Mouse (Mus musculus): ENCODE results near the gene Stab2.

Stab2 gene

DNA sequence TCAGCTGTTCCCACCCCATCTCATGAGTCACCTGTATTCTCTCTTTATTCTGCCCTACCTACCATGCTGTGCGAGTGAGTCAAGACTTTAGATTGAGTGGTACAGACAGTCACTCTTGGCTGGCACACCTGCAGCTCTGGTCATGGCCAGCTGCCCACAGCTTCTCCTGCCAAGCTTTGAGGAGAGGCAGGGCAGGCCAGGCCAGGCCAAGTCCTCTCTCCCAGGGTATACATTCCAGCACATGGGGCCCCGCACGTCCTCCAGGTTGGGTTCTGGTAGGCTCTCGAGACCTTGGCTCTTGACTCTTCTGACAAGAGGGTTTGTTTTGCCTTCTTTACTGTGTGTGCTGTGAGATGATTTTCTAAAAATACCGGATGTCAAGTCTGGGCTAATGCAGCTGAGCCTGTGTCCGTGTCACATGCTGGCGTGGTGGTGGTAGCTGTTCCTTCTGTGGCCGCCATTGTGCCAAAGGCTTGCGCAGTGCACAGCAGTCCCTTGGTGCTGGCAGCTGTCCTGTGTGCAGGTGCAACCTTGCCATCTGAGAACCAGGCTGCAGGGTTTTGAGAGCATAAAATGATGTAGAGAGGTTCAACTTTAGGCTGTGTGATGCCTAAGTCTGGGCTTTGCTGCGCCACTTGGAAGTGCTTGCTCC is 181.8 kb downstream of the Stab2 start:
- DNase-seq (ENCODE audit: low read depth, low spot score): no peak

DNA sequence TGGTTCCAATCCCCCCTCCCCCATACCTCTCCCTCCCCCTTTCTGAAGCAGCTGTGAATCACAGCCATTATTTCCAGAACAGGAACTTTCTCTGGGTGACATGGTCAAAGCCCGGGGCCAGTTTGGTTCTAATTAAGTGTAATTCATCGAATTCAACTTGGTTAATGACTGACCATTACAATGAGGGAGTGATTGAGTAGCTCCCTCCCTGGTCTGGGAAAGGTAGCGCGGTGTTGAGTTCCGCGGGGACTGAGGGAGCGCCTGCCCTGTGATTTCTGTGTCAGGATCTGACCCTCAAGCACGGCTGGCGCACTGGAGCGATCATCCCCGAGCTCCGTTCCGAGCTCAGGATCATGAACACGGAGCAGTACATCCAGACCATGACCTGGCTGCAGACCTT is 183.0 kb downstream of the Stab2 start:
- no peak for DNase-seq (ENCODE audit: low read depth, low spot score)

DNA sequence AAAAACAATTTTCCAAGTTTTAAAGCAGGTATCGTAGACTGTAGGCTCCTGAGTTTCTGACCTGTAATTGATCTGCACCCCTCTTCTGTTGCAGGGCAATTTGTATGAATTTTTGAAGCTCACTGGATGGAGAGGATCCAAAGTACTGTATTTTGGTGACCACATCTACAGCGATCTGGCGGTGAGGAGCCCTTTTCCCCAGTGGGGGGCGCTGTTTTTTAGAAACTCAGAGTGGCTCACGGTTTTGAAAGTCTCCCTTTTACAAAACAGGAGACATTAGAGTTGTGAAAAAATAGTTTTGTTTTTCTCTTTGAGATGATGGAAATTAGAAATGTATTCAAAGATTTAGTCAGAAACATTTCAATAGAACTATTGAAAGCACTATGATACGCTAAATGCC is 183.7 kb downstream of the Stab2 start:
- DNase-seq (ENCODE audit: low read depth, low spot score): no peak

DNA sequence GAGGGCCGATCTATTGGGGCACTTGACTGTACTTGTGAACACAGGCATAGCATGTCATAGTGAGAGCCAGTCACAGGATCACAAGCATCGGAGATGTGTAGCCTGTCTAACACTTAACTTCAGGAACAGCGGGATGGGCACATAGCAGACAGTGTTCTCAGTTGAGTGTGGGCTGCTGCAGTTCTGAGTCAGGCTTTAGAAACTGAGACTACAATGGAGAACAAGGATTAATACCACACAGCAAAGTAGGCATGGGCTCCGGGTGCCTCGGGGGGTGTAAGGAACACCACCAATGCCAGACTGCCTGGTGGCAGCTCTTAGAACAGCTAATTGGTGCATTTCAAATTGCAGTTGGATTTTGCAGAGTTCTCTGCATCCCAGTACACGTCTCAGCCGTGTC is 186.8 kb downstream of the Stab2 start:
- DNase-seq (ENCODE audit: low read depth, low spot score): no peak

DNA sequence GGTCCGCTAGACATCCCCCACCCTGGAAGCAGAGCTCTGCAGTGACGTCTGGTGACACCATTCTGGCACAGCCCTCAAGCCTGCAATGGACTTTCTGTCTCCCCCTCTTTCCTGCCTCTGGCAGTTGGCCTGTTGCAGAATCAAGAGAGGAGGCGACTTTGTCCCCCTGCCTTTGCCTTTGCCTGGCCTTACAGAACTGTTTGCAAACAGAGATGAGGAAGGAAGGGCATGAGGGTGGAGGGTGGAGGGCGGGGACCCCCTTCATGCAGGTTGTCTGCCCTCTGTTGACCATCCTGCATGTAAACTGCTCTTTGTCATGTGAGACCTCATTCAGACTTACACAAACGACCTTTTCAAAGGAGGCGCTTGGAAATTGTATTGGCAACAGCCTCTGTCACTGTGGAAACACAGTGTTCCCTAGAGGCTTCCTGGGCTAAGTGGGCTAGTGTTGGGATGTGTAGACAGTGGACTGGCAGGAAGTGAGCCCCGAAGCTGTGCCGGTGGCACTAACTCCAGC is 188.1 kb downstream of the Stab2 start:
- DNase-seq (ENCODE audit: low read depth, low spot score): no peak

DNA sequence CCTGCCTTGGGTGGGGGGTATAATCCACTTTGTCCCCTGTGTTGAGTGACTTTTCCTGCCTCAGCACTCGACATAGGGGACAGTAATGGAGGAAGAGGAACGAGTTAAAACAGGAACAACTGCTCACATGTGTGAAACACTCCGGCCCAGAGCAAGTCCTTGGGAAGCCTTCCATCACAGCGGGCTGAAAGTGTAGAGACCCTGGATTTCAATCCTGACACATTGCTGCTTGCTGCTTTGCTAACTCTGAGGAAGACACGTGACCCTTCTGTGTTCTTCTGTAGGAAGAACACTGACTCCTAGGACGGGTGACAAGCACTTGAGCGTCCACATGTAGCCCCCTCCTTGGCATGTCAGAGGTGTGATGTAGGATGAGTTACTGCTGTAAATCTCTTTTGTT is 192.7 kb downstream of the Stab2 start:
- no peak for DNase-seq (ENCODE audit: low read depth, low spot score)

DNA sequence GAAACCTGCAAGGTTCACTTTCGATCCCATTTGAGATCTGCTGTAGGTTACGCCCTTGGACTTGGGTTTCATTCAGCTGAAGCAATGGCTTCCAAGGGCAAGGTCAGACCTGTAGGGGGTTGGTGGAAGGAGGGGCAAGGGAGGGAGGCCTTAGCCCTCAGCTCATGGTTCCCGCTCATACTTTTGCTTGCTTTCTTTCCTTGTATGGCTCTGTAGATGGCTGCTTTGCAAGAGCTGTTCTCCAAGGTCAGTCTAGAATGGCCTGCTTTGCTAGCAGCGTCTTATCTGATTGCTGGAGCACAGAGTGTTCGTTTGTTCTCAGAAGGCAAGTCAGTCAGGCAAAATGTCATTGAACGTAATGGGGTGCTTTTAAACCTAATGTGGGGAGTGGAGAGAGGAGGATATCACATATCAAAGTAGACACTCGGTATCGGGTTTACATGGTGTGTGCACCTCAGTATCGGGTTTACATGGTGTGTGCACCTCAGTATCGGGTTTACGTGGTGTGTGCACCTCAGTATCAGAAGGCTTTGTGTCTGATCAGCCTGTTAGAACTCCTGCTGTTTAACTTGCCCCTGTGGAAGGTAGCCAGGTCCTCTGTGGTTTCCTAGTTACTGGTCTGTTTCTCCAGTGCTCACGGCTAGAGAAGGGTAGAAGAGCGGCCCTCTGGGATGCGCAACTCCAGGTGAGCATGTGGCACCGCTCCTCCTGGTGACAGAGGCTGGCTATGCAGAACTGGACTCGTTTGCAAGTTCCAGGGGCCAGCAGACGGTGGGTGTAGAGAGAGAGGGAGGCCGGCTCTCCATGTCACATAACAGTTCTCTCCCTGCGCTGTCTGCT is 193.3 kb downstream of the Stab2 start:
- DNase-seq (ENCODE audit: low read depth, low spot score): no peak

DNA sequence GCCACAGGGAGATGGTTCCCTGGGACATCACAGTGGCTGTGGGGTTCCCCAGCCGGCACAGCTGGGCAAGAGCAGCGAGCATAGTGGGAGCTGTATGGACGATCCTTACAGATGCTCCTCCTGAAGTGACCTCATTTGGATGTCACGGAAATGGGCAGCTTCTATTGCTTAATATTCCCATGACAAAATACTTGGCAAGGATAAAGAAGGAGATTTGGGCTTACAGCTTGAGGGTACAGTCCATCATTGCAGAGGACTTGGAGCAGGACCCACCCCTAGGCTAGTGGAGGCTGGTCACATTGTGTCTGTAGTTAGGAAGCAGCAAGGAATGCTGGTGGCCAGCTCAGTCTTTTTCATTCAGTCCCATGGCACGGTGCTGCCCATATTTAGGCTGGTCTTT is 197.2 kb downstream of the Stab2 start:
- no peak for DNase-seq (ENCODE audit: low read depth, low spot score)

DNA sequence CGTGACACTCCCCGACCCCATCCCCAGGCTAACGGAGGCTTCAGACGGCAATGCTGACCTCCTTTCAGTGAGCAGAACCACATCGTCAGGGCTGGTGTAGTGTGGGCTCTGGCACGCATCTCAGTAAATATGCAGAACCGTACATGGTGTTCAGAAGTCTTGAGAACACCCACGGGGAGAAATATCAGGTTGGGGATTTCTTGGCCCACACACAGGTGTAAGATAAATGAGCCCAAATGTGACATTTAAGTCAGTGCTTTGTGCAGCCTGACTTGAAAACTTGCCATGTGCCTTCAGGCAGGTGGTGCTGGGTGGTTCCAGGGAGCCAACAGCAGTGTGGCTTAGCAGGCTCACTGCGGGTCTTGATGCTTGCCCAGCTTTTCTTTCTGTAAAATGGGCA is 197.8 kb downstream of the Stab2 start:
- DNase-seq (ENCODE audit: low read depth, low spot score): no peak

DNA sequence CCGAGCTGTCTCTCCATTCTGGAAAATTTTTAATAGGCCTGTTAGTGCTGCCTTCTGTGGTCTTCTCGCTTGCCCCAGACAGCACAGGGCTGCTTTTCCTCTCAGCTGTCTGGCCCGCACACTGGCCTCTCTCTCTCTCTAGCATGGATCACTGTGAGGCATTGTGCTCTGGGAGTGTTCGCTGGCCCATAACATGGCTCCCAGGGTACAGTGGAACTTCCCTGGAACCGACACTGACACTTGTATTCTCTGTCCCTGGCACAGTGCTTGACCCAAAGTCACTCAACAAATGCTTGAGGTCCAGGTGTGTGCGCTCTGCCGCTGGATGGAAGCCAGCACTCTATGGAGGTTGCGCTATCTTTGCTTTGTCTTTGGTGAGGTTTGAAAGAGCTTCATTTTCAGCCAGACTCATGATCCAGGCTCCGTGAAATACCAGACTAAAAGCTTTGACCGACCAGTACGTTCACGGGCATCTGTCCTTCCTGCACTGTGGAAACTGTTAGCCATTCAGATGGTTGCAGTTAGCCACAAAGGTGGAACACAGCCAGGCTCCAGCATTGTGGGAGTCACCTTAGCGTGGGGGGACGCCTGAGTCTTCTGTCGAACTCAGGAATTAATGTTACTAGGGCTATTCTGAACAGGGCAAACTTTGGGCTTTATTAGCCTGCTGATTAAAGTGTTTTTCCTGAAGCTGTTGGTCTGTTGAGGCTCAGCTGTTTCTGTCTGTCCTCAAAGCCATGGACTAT is 199.6 kb downstream of the Stab2 start:
- DNase-seq (ENCODE audit: low read depth, low spot score): no peak

DNA sequence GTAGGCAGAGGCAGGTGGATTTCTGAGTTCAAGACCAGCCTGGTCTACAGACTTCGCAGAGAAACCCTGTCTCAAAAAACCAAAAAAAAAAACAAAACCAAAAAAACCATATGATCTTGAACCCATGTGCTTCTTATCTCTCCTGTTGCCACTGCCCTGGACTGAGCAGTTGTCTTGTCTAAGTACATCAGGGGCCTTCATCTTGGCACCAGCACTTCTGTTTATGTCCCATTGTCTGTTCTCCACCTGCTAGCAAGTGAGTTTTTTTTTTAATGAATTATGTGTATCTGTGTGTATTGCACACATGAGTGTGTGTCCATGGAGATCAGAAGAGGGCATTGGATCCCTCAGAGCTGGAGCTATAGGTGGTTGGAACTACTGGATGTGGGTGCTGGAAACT is 200.5 kb downstream of the Stab2 start:
- DNase-seq (ENCODE audit: low read depth, low spot score): no peak

DNA sequence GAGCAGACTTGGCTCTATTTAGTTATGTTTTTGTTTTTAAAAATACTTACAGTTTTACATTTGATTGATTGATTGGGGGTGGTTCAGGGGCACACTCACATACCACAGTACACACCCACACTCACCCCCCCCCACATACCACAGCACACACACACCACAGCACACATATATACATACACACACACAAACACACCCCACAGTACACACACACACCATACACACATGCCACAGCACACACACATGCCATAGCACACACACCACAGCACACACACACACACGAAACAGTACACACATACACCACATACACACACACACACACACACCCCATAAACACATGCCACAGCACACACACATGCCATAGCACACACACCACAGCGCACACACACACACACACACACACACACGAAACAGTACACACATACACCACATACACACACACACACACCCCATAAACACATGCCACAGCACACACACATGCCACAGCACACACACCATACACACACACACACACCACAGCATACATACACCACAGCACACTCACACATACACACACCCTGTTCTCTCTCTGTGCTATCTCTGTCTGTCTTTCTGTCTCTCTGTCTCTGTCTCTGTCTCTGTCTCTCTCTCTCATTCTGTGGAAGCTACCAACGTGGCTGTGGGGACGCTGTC is 211.6 kb downstream of the Stab2 start:
- no peak for DNase-seq (ENCODE audit: low read depth, low spot score)

DNA sequence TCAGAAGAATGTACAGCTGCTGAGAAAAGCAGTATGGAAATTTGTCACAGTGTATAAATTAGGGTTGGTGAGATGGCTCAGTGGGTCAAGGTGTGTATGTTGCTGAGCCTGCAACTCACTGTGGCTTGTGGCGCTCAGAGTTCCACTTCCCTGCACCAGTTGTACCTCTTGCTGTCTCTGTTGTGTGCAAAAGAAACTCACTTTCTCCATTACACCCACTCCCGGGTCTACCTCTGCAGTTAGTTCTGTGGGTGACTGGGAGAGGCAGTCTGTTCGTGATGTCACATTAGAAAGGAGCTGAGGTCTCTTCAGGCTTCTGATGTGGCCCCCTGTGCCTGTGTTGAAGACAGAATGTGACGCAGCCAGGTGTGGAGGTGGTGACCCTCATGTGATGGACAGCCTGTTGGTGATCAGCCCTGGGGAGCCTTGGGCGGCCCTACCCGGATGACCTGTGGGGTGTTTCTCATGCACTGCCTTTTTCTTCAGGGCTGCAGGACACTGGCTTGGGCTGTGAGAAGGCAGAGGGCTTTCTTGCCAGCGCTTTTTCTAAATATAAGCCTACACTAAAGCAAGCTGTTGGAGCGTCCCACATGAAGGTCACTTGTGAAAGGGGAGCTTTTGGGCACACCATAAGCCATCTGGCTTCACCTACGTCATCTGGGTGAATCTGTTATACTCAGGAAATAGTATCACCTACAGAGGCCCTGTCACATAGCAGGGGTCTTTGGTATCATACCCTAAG is 212.9 kb downstream of the Stab2 start:
- DNase-seq (ENCODE audit: low read depth, low spot score): no peak

DNA sequence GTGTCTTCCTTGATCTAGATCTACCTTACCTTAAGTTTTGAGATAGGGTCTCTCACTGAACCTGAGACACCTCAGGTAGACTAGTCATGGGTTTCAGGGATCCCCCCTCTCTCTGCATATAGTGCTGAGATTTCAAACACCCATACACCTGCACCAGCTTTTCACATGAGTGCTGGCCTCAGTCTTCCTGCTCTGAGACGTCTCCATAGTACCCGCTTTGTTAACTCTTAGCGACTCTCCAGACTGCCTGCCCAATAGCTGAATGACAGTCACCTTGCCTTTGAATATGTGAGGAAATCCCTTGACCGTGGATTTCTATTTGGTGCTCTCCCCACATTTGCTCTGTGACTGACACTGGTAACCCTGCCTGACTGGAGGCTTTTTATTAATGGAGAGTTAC is 213.6 kb downstream of the Stab2 start:
- DNase-seq (ENCODE audit: low read depth, low spot score): no peak

DNA sequence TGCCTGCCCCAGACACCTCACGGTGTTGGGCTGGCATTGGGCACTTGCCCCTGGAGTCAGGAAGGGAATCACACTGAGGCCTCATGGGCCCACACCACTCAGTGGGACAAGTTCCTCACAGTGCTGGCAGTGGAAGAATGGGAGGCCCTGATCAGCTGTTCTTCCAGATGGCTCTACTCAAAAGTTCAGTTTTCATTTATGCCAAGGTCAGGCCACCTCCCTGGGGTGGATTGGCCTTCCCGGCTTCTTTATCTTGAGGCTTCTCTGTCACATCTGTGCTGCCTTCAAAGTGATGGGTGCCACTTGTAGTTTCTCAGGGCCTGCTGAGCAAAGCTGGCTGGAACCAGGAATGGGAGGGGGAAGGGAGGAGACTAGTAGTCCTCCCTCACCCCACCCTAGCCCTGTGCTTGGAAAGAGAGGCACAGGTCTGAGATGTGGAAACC is 214.3 kb downstream of the Stab2 start:
- DNase-seq (ENCODE audit: low read depth, low spot score): no peak

DNA sequence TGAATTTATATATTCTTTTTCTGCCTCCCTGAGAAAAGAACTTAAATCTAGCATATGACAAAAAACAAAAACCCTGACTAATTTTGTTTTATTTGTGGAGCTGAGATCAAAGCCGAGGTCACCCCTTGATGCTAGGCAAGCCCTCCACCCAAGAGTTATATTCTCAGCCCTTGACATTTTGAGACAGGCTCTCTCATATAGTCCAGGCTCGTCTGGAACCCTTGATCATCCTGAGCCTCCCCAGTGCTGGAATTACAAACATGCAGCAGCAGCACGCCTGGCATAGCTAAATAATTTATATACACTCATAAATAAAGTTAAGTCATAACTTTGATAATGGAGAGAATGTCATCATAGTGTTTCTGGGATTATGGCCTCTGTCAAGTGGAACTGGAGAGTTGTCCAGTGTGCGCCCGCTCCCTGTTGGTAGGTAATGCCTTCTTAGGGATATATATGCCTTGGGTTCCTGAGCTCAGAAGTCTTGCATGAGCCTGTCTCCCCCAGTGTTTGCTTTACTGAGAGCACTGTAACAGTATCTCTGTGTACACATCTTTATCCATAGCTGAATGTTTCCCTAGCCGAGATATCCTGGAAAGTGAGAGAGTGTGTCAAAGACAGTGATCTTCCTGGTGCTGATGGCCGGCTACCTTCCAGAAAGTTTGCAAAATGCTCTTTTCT is 216.2 kb downstream of the Stab2 start:
- no peak for DNase-seq (ENCODE audit: low read depth, low spot score)

Measured in forelimb bud, embryonic 11.5 days (tissue).